Mouse (Mus musculus) spleen, adult 2 months (tissue): Measurements from ENCODE around the gene Olfr373. TPM values are rescaled to one million over a fixed set of nuclear protein-coding genes. Genes with fewer than 3 reads are reported as not detected.
A peak's percentile ranks its signal among the peaks of the same experiment; 100 is the strongest.

ENCODE experiments used
- DNase-seq, 2 experiments: peaks; one replicate each; pipeline versions ENCODE4 v3.0.0 to v3.0.0-alpha.2; 2012 to 2021; ENCODE audit warnings: low spot score in 2 of 2, low read depth in 1 of 2
- H3K27ac ChIP-seq: fragments of 200-500 bp; 2 replicates; pipeline ENCODE4 v1.5.1; 2012; ENCODE audit warnings: low read length, inconsistent platforms; ENCODE audit not compliant: insufficient read depth
- H3K27me3 ChIP-seq: fragments of 200-500 bp; 2 replicates; pipeline ENCODE4 v1.6.1; 2012; ENCODE audit warnings: mild to moderate bottlenecking, moderate library complexity, low read length, inconsistent platforms; ENCODE audit not compliant: control insufficient read depth, insufficient read depth
- H3K36me3 ChIP-seq: fragments of 200-500 bp; 2 replicates; pipeline ENCODE4 v1.6.1; 2012; ENCODE audit warnings: mild to moderate bottlenecking, low read length, inconsistent platforms; ENCODE audit not compliant: control insufficient read depth, insufficient read depth
- H3K4me1 ChIP-seq: fragments of 200-500 bp; 2 replicates; pipeline ENCODE4 v1.6.1; 2011; ENCODE audit warnings: inconsistent platforms; ENCODE audit not compliant: control insufficient read depth, insufficient read depth, insufficient read length
- H3K4me3 ChIP-seq: fragments of 200-500 bp; 2 replicates; pipeline ENCODE4 v1.5.1; 2011; ENCODE audit warnings: mild to moderate bottlenecking, inconsistent platforms; ENCODE audit not compliant: insufficient read depth, insufficient read length; ENCODE audit errors: extremely low read depth
- CTCF ChIP-seq: fragments of 200-500 bp; IDR thresholded peaks from 2 replicates; pipeline ENCODE4 v1.5.1; 2011; ENCODE audit warnings: mild to moderate bottlenecking, inconsistent platforms; ENCODE audit not compliant: insufficient read depth, insufficient read length, insufficient replicate concordance; ENCODE audit errors: extremely low read depth
- POLR2A ChIP-seq: fragments of 200-500 bp; IDR thresholded peaks from 2 replicates; pipeline ENCODE4 v1.6.1; 2011; ENCODE audit warnings: low read depth, low read length, inconsistent platforms
- WGBS: fragments of 180-500 bp; shearing (Covaris S2); methylation state at CpG from one replicate; pipeline ENCODE4 v1.1.7; 2018; 5-methylcytosine and 5-hydroxymethylcytosine counted together
- polyA plus RNA-seq: library from polyadenylated mRNA; depleted of rRNA; stranded (reverse); fragments of >200 nt; gene quantifications from 2 replicates; pipeline ENCODE4 v1.2.3, GENCODE M21; 2012

The Olfr373 gene
- polyA plus RNA-seq, 1 experiment: not detected

DNA sequence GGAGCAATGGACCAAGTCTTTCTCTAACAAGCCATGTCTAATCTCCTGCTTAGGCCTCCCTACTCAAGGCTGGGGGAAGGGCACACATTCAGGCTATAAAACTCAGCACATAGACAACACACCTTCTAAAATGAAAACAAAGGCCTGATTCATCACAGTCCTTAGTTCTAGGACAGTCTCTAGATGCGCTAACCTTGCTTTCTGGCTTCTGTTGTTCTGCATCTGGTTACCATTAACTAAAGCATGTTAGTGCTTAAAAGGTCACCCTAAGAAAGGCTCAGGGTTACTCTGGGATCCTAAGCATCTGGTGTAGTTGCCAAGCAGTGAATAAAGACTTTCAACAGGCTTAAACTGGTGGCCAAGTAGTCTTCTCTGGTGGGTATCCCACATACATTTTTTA, 39.0 kb downstream of the Olfr373 start:
- 93% methylated on average over 1 of the region's 1 CpGs for WGBS
- DNase-seq: no peak
- H3K4me3 ChIP-seq: no peak overlapping the region
- no peaks in the 10 kb centered on the region for H3K27me3 ChIP-seq
- TF ChIP-seq CTCF (no peak), POLR2A (no peak)
- H3K36me3 ChIP-seq: no peaks in the 10 kb centered on the region
- H3K27ac ChIP-seq: no peak overlapping the region
- no peaks in the 10 kb centered on the region for H3K4me1 ChIP-seq

DNA sequence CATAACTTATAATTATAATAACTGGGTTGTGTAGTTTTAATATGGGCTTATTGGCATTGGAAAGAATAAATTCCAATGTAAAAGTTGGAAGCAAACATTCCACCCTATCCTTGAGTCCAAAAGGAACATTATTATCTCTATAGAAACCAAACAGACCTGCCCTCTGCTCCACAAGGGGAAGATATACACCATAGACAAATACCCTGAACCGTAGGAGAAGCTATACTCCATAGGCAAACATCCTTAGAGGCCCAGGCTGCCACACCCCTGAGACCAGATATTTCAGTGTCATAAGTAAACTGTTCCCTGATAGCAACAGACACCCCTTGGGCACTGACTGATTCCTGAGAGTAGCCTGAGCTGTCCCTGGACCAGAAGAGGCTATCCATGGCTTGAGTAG, 44.9 kb downstream of the Olfr373 start:
- Histone ChIP-seq H3K4me1 (peaks cover 10% of the 10 kb centered on the region; the same call in 1 of the 2 replicates), H3K4me3 (no peak overlapping the region), H3K36me3 (no peaks in the 10 kb centered on the region), H3K27me3 (no peaks in the 10 kb centered on the region), H3K27ac (no peak overlapping the region)
- no peak for DNase-seq
- 90% methylated on average over 1 of the region's 1 CpGs for whole genome bisulfite sequencing
- TF ChIP-seq POLR2A (no peak), CTCF (no peak)

DNA sequence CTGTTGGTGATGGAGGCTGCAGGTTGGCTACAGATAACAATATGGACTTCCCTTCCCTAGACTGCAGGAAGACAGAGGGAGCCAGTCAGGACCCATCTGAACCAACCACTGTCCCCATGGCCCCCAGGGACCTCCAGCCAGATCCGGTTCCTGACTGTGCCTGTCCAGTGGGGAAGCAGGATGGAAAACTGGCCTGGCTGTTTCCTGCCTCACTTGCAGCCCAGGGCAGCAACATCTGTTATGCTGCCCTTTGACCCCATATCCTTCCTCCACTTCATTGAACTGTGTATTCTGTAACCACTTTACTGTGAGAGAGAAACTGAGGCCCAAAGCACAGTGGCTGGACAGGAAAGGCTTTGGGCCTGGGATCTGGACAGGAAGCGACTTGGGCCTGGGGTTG, 48.3 kb downstream of the Olfr373 start:
- no peak for DNase-seq
- 76% methylated on average over 2 of the region's 2 CpGs for WGBS
- H3K27me3 ChIP-seq: no peaks in the 10 kb centered on the region
- no peak overlapping the region for H3K4me3 ChIP-seq
- peaks cover 12% of the 10 kb centered on the region; the same call in 1 of the 2 replicates for H3K4me1 ChIP-seq
- H3K27ac ChIP-seq: 0 out of 2 replicates have a peak overlapping the region, but pooled peaks have one; percentile 17
- TF ChIP-seq POLR2A: no peak
- TF ChIP-seq CTCF: no peak
- H3K36me3 ChIP-seq: no peaks in the 10 kb centered on the region

DNA sequence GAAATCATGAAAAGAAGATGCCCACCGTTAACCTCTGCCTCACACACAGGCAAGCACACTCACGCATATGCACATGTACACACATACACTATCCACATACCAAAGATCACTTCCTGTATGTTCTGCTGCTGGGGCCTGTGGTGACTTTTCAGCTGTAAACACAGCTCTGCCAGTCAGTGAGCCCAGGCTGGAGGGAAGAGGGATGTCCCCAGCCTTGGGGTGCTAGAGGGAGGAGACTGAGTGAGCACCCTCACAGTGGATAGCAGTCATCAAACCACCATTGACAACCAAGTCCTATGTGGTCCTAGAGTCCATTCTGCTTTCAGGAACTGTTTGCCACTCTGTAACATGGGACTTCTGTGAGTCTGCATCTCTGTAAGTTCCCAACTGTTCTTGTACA, 48.9 kb downstream of the Olfr373 start:
- H3K27me3 ChIP-seq: no peaks in the 10 kb centered on the region
- 45% methylated on average over 2 of the region's 2 CpGs for WGBS
- H3K4me1 ChIP-seq: peaks cover 13% of the 10 kb centered on the region; the same call in 1 of the 2 replicates
- TF ChIP-seq POLR2A (no peak), CTCF (no peak)
- no peaks in the 10 kb centered on the region for H3K36me3 ChIP-seq
- no peak overlapping the region for H3K4me3 ChIP-seq
- peak in 1 of 2 experiments; percentile 24 for DNase-seq
- 0 out of 2 replicates have a peak overlapping the region, but pooled peaks have one; percentile 17 for H3K27ac ChIP-seq

DNA sequence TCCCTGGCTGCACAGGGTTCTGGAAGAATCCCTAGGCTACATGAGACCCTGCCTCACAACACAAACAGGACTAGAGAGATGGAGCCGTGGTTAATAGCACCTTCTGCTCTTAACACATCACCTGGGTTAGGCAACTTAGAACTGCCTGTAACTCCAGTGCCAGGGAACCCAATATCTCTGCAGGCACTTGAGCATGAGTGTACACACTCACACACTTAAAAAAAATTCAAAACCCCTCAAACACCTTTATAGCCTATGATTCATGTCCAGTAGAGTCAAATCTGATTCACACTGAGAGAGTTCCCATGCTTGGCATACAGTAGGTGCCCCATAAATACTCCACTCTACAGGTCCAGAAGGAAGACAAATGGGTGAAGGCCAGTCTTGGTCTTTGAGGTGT, 49.4 kb downstream of the Olfr373 start:
- TF ChIP-seq POLR2A (no peak), CTCF (no peak)
- Histone ChIP-seq H3K27me3 (no peaks in the 10 kb centered on the region), H3K4me1 (peaks cover 16% of the 10 kb centered on the region; the same call in 1 of the 2 replicates), H3K27ac (0 out of 2 replicates have a peak overlapping the region, but pooled peaks have one; percentile 2), H3K36me3 (no peaks in the 10 kb centered on the region), H3K4me3 (no peak overlapping the region)
- WGBS: 88% methylated on average over 1 of the region's 1 CpGs
- no peak for DNase-seq

DNA sequence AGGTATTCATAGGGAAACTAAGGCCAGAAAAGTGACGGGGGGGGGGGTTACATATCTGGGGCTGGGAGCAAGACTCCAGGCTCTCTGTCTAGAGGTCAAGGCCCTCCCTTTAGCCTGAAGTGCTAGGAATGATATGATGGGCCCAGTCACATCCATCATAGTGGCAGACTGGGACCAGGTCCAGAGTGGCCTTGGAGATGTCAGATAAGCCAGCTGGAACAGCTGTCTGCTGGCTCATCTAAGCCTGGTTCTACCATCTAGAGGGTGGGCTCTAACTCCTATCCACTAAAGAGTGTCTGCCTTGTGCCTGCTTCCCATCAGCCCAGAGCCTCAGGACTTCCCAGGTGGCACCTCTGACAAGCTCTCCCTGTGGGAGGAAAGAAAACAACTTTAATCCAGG, 49.9 kb downstream of the Olfr373 start:
- no peak for DNase-seq
- no peaks in the 10 kb centered on the region for H3K36me3 ChIP-seq
- H3K4me3 ChIP-seq: no peak overlapping the region
- WGBS: 92% methylated on average over 1 of the region's 1 CpGs
- H3K27ac ChIP-seq: 0 out of 2 replicates have a peak overlapping the region, but pooled peaks have one; percentile 11
- no peaks in the 10 kb centered on the region for H3K27me3 ChIP-seq
- peaks cover 18% of the 10 kb centered on the region; the same call in 1 of the 2 replicates for H3K4me1 ChIP-seq
- TF ChIP-seq CTCF: no peak

DNA sequence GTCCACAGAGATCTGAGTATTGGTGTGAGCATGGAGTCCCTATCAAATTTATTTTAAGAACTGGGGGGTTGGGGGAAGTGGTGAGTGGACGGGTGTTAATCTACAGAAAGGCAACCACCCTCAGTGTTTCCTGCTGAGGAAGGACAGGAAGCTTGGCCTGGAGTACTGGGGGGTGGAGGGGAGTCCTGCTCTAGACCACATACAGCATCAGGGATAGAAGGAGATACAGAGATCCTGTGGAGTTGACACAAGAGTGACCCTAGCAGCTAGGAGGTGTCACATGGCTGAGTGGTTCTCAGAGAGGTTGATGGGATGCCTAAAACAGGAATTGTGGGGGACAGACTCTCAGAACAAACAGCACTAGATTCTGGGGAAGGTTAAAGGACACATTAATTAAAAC, 50.5 kb downstream of the Olfr373 start:
- H3K36me3 ChIP-seq: peaks cover 3% of the 10 kb centered on the region
- H3K27me3 ChIP-seq: no peaks in the 10 kb centered on the region
- H3K4me1 ChIP-seq: peaks cover 21% of the 10 kb centered on the region; the same call in 1 of the 2 replicates
- H3K27ac ChIP-seq: 0 out of 2 replicates have a peak overlapping the region, but pooled peaks have one; percentile 11
- H3K4me3 ChIP-seq: no peak overlapping the region
- TF ChIP-seq CTCF: no peak
- TF ChIP-seq POLR2A: no peak
- DNase-seq: no peak
- 17% methylated on average over 1 of the region's 1 CpGs for WGBS
